Mouse (Mus musculus): ENCODE measurements around the gene Dlg1. TPM values are rescaled to one million over a fixed set of nuclear protein-coding genes. Genes with fewer than 3 reads are reported as not detected.
"Not testable (repeated sequence)": the region's sequence is repeated elsewhere in the genome, so short reads cannot be mapped to it uniquely, and the experiment has no call there.

Dlg1 gene
- polyA plus RNA-seq, 1 experiment from 2014 or later = 27.5 TPM

DNA sequence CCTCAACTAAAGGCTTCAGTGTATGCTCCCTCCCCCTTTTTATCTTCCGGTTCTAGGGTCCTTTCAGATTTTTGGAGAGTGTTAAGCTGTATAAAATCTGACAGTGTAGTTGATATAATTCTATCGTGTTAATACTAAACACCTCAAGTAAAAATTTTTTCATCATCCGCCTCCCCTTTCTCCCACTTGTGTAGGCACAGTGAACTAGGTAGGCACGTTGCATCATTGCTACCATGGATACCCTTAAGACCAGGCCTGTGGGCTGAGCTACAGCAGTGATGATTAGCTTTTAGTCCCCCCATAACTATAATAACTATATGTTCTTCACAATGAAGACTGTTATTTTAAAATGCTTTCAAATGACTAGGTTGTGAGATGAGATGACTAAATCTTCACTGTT is 34.1 kb downstream of the Dlg1 start:
- WGBS = 87% methylated on average over 4 of the region's 4 CpGs
- H3K4me1 ChIP-seq = 0 out of 2 replicates have a peak, but pooled peaks cover 8% of the 10 kb centered on the region

DNA sequence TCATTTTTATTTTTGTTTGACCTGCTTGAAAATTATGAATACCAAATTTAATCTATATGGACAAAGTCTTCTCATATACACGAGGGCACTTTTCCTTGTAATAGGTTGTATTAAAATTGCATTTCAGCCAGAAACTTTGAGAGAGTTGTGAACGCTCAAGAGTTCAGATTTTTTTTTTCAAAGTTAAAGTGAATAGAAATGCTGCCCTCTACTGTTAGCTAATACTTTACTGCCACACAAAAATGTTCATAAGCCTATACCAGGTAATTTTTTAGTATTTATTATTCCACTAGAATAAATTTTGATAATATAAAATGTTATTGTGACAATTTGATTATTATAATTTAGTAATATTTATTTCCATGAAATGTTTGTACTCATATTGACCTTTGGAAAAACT is 42.0 kb downstream of the Dlg1 start:
- DNase-seq (ENCODE audit: low spot score) = no peak
- WGBS = 43% methylated on average over 2 of the region's 2 CpGs
- no peak overlapping the region for H3K27ac ChIP-seq (replicated peaks)

More for the DNA sequence above, 34.1 kb downstream of the Dlg1 start:
- DNase-seq (ENCODE audit: low spot score) = no peak
- Histone ChIP-seq H3K4me3 (no peak overlapping the region), H3K27ac (replicated peaks) (no peak overlapping the region), H3K27me3 (replicated peaks; ENCODE audit: low read depth, poor library complexity, severe bottlenecking) (no peaks in the 10 kb centered on the region), H3K9me3 (no peaks in the 10 kb centered on the region), H3K36me3 (replicated peaks) (no peaks in the 10 kb centered on the region)

DNA sequence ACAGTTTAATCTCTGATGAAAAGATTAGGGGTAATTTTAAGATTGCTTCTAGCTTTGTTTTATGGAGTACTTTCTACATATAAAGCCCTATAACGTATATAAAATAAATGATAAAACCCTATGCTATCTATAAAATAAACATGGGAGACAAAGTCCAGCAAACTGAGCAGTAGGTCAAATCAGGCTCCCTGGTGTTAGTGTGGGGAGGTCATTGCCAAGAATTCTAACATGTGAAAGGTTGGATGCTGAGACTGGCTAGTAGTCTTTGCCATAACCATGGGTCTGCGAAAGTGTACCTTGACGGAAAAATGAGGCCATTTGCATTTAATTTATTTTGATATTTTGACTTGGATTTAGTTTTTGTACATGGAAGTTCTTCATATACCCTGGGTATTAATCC is 42.7 kb downstream of the Dlg1 start:
- no peak for DNase-seq (ENCODE audit: low spot score)
- no peak overlapping the region for H3K27ac ChIP-seq (replicated peaks)
- WGBS = 92% methylated on average over 3 of the region's 3 CpGs

More for the DNA sequence above, 42.0 kb downstream of the Dlg1 start:
- Histone ChIP-seq H3K9me3 (no peaks in the 10 kb centered on the region), H3K4me3 (no peak overlapping the region), H3K27me3 (replicated peaks; ENCODE audit: low read depth, poor library complexity, severe bottlenecking) (no peaks in the 10 kb centered on the region), H3K4me1 (peaks cover 18% of the 10 kb centered on the region), H3K36me3 (replicated peaks) (no peaks in the 10 kb centered on the region)

DNA sequence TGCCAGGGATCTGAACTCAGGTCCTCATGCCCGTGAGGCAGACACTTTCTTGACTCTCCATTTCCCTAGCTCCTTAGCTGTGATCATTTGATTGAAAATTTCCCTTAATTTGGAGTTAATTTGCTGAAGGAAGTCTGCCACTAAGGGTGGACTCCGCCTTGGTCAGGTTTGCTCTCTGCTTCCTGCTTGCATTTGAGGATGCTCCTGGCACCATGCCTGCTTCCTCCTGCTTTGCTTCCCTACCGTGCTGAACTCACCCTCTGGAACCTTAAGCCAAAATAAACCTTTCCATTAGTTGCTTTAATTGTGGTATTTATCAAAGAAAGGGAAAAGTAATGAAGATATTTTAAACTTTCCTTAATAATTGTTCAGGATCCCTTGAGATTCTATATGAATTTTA is 44.1 kb downstream of the Dlg1 start:
- H3K4me1 ChIP-seq = peaks cover 18% of the 10 kb centered on the region
- 83% methylated on average over 3 of the region's 3 CpGs for WGBS
- no peak for DNase-seq (ENCODE audit: low spot score)
- H3K27me3 ChIP-seq (replicated peaks; ENCODE audit: low read depth, poor library complexity, severe bottlenecking) = no peaks in the 10 kb centered on the region
- H3K4me3 ChIP-seq = no peak overlapping the region
- H3K9me3 ChIP-seq = no peaks in the 10 kb centered on the region
- no peak overlapping the region for H3K27ac ChIP-seq (replicated peaks)
- H3K36me3 ChIP-seq (replicated peaks) = no peaks in the 10 kb centered on the region

More for the DNA sequence above, 42.7 kb downstream of the Dlg1 start:
- Histone ChIP-seq H3K36me3 (replicated peaks) (no peaks in the 10 kb centered on the region), H3K4me1 (peaks cover 18% of the 10 kb centered on the region), H3K4me3 (no peak overlapping the region), H3K27me3 (replicated peaks; ENCODE audit: low read depth, poor library complexity, severe bottlenecking) (no peaks in the 10 kb centered on the region), H3K9me3 (no peaks in the 10 kb centered on the region)

DNA sequence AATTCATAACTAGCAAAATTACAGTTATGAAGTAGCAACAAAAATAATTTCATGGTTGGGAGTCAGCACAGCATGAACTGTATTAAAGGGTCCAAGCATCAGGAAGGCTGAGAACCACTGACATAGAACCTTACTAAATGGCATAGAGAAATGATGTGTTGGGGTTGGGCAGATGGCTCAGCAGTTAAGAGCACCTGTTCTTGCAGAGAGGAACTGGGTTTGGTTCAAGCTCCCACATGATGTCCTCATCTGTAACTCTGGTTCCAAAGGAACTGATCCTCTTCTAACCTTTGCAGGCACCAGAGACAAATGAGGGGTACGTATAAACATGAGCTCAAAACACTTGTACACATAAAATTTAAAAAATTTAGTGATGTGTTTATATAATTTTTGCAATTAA is 59.7 kb downstream of the Dlg1 start:
- H3K4me3 ChIP-seq = no peak overlapping the region
- no peaks in the 10 kb centered on the region for H3K4me1 ChIP-seq
- H3K27me3 ChIP-seq (replicated peaks; ENCODE audit: low read depth, poor library complexity, severe bottlenecking) = no peaks in the 10 kb centered on the region
- DNase-seq (ENCODE audit: low spot score) = no peak
- WGBS = 94% methylated on average over 1 of the region's 1 CpGs
- 0 out of 2 replicates have a peak, but pooled peaks cover 9% of the 10 kb centered on the region for H3K36me3 ChIP-seq (replicated peaks)
- H3K9me3 ChIP-seq = peaks cover 11% of the 10 kb centered on the region; the same call in 1 of the 2 replicates
- H3K27ac ChIP-seq (replicated peaks) = no peak overlapping the region

DNA sequence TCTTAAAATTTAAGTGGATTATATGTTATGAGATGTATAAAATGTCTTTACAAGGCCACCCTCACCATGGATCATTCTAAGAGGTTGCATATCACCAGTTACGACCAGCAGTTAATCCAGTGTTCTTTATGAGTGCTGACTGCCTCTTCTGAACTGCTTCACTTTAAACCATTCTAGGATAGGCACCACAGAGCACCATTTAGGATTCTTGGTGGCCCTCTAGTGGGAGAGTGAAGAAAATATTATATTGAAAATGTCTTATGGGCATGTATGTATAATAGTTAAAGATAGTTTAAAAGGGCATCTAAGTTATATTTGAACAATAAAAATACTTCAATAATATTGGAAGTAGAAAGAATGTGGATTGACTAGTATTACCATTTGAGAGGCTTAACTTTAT is 60.9 kb downstream of the Dlg1 start:
- no peaks in the 10 kb centered on the region for H3K4me1 ChIP-seq
- DNase-seq (ENCODE audit: low spot score) = no peak
- H3K36me3 ChIP-seq (replicated peaks) = 0 out of 2 replicates have a peak, but pooled peaks cover 5% of the 10 kb centered on the region
- H3K27me3 ChIP-seq (replicated peaks; ENCODE audit: low read depth, poor library complexity, severe bottlenecking) = no peaks in the 10 kb centered on the region
- no peak overlapping the region for H3K4me3 ChIP-seq
- WGBS = 46% methylated on average over 1 of the region's 1 CpGs
- 0 out of 2 replicates have a peak, but pooled peaks cover 3% of the 10 kb centered on the region for H3K9me3 ChIP-seq
- H3K27ac ChIP-seq (replicated peaks) = no peak overlapping the region

DNA sequence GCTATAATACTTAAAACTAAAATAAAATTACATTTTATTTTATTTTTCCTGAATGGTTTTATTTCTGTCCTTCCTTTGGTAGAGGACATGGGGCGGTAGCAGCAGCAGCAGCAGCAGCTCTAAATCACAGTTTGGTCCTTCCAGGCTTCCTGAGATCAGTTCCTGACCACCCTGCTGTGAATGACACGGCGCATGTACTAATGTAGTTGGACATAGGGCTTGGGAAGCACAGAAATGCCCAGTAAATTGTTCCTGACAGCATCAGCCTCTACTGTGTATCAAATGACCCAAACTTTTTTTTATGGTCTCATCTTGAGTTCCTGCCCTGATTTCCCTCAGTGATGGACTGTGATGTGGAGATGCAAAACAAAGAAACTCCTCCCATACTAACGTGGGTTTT is 61.6 kb downstream of the Dlg1 start:
- Histone ChIP-seq H3K9me3 (no peaks in the 10 kb centered on the region), H3K36me3 (replicated peaks) (0 out of 2 replicates have a peak, but pooled peaks cover under 1% of the 10 kb centered on the region), H3K4me1 (no peaks in the 10 kb centered on the region), H3K27me3 (replicated peaks; ENCODE audit: low read depth, poor library complexity, severe bottlenecking) (no peaks in the 10 kb centered on the region), H3K4me3 (no peak overlapping the region), H3K27ac (replicated peaks) (no peak overlapping the region)
- no peak for DNase-seq (ENCODE audit: low spot score)
- 90% methylated on average over 4 of the region's 4 CpGs for WGBS

DNA sequence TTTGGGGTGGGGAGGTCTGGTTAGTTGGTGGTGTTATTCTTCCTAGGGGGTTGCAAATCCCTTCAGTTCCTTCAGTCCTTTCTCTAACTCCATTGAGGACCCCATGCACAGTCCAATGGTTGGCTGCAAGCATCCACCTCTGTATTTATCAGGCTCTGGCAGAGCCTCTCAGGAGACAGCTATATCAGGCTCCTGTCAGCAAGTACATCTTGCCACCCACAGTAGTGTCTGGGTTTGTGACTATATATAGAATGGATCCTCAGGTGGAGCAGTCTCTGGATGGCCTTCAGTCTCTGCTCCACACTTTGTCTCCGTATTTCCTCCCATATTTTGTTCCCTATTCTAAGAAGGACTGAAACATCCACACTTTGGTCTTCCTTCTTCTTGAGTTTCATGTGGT is 67.7 kb downstream of the Dlg1 start:
- not testable (repeated sequence) for H3K4me1 ChIP-seq; H3K27me3 ChIP-seq (replicated peaks; ENCODE audit: low read depth, poor library complexity, severe bottlenecking); DNase-seq (ENCODE audit: low spot score); H3K27ac ChIP-seq (replicated peaks); H3K9me3 ChIP-seq; H3K4me3 ChIP-seq; H3K36me3 ChIP-seq (replicated peaks)
- 92% methylated on average over 1 of the region's 1 CpGs for WGBS

DNA sequence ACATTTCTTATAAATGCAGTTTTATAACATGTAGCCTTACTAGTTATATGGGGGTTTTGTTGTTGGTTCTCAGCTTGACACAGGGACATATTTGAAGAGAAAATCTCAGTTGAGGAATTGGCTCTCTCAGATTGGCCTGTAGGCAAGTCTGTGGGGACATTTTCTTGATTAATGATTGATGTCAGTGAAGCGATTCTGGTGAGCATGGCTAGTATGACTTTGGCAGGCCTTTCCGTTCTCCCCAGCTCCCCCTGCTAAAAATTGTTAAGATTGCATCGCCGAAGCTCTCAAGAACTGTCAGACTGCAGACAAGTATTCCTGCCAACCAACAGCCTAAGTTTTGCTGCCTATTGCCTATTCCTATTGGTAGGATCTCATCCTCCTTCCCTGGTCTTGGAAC is 73.8 kb downstream of the Dlg1 start:
- no peak for DNase-seq (ENCODE audit: low spot score)

DNA sequence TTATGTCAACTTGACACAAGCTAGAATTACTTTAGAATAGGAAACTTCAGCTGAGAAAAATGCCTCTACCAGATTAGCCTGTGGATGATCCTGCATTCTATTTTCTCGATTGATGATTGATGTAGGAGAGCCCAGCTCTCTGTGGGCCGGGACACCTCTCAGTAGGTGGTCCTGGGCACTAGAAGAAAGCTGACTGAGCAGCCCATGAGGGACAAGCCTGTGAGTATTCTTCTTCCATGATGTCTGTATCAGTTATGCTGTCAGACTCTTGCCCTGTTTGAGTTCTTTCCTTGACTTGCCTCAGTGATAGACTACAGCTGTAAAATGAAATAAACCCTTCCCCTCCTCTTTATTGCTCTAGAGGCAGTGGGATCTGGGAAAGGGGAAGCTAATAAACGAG is 74.5 kb downstream of the Dlg1 start:
- no peaks in the 10 kb centered on the region for H3K9me3 ChIP-seq
- H3K27ac ChIP-seq (replicated peaks) = no peak overlapping the region
- DNase-seq (ENCODE audit: low spot score) = no peak
- no peaks in the 10 kb centered on the region for H3K27me3 ChIP-seq (replicated peaks; ENCODE audit: low read depth, poor library complexity, severe bottlenecking)
- H3K4me1 ChIP-seq = peaks cover 6% of the 10 kb centered on the region
- H3K4me3 ChIP-seq = no peak overlapping the region
- WGBS = 83% methylated on average over 3 of the region's 3 CpGs
- H3K36me3 ChIP-seq (replicated peaks) = peaks cover 9% of the 10 kb centered on the region

More for the DNA sequence above, 73.8 kb downstream of the Dlg1 start:
- H3K27me3 ChIP-seq (replicated peaks; ENCODE audit: low read depth, poor library complexity, severe bottlenecking) = no peaks in the 10 kb centered on the region
- H3K9me3 ChIP-seq = no peaks in the 10 kb centered on the region
- 93% methylated on average over 4 of the region's 4 CpGs for WGBS
- no peak overlapping the region for H3K4me3 ChIP-seq
- H3K27ac ChIP-seq (replicated peaks) = no peak overlapping the region
- peaks cover 6% of the 10 kb centered on the region for H3K4me1 ChIP-seq
- H3K36me3 ChIP-seq (replicated peaks) = peaks cover 9% of the 10 kb centered on the region

DNA sequence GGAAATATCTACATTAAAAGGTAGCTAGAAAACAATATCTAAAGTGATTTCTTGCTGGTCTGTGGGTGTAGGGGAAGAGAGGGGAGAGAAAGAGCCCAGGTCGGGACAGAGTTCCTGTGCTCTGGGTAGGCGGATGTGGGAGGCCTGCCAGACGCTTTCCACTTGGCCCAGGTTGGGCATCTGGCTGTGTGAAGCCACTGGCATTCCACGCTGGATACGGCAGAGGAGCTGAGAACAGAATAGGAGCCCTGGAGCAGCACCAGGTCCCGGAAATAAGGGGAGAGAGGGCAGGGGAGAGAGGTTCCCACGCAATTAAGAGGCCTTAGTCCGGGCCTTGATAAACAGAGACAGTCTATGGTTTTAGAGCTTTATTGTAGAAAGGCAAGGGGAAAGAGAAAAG is 77.0 kb downstream of the Dlg1 start:
- no peak overlapping the region for H3K4me3 ChIP-seq
- H3K36me3 ChIP-seq (replicated peaks) = peaks cover 32% of the 10 kb centered on the region
- 76% methylated on average over 8 of the region's 8 CpGs for WGBS
- H3K27me3 ChIP-seq (replicated peaks; ENCODE audit: low read depth, poor library complexity, severe bottlenecking) = no peaks in the 10 kb centered on the region
- H3K27ac ChIP-seq (replicated peaks) = peak overlapping the region; percentile 24; the same call in 1 of the 2 replicates
- peaks cover 9% of the 10 kb centered on the region; the same call in 1 of the 2 replicates for H3K9me3 ChIP-seq
- H3K4me1 ChIP-seq = peaks cover 6% of the 10 kb centered on the region
- DNase-seq (ENCODE audit: low spot score) = no peak

DNA sequence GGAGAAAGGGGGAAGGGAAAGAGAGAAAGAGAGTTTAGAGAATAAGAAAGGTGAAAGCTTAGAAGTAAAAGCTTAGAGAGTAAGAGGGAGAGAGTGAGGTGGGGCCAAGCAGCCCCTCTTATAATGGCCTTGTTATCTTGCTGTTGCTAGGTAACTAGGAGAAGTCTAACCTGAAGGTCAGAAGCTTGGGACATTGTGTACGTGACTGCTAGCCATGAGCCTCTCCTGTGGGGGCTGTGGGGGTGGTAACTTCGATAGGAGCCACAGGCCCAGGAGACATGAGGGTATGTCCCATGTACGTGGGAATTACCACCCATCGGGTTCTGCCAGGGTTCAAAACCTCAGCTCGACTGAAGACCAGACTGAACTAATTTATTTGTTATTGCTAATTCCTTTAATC is 77.5 kb downstream of the Dlg1 start:
- H3K36me3 ChIP-seq (replicated peaks) = peaks cover 37% of the 10 kb centered on the region
- H3K4me1 ChIP-seq = peaks cover 6% of the 10 kb centered on the region
- DNase-seq (ENCODE audit: low spot score) = no peak
- no peaks in the 10 kb centered on the region for H3K27me3 ChIP-seq (replicated peaks; ENCODE audit: low read depth, poor library complexity, severe bottlenecking)
- peaks cover 9% of the 10 kb centered on the region; the same call in 1 of the 2 replicates for H3K9me3 ChIP-seq
- no peak overlapping the region for H3K4me3 ChIP-seq
- H3K27ac ChIP-seq (replicated peaks) = 0 out of 2 replicates have a peak overlapping the region, but pooled peaks have one; percentile 24
- WGBS = 78% methylated on average over 5 of the region's 5 CpGs

DNA sequence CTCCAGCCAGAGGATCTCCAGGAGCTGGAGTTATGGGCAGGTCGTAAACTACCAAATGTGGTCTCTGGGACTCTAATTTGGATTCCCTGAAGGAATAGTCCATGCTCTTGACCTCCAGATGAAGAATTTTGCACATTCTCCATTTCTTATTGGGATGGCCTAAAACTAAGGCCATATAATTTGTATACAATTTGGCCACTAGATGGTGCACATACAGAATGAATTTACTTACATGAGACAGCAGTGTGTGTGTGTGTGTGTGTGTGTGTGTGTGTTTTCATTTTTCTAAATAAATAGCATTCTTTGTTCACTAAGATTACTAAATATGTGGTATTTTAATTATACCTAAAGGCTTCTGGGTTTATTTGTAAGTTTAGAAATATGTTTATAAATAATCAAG is 87.3 kb downstream of the Dlg1 start:
- DNase-seq (ENCODE audit: low spot score) = no peak
- H3K27ac ChIP-seq (replicated peaks) = no peak overlapping the region
- no peaks in the 10 kb centered on the region for H3K9me3 ChIP-seq
- 84% methylated on average over 1 of the region's 1 CpGs for WGBS
- no peaks in the 10 kb centered on the region for H3K4me1 ChIP-seq
- peaks cover 24% of the 10 kb centered on the region for H3K36me3 ChIP-seq (replicated peaks)
- H3K4me3 ChIP-seq = no peak overlapping the region
- H3K27me3 ChIP-seq (replicated peaks; ENCODE audit: low read depth, poor library complexity, severe bottlenecking) = no peaks in the 10 kb centered on the region
